Mouse (Mus musculus): Measurements from ENCODE around the gene Dab2ip. TPM values are rescaled to one million over a fixed set of nuclear protein-coding genes. Genes with fewer than 3 reads are reported as not detected.
A peak's percentile ranks its signal among the peaks of the same experiment; 100 is the strongest.

Gene Dab2ip
- polyA plus RNA-seq, 1 experiment from 2014 or later, result 41.4 TPM

- Histone ChIP-seq H3K27me3 (ENCODE audit: insufficient read depth, low read length) (no peaks in the 10 kb centered on the region), H3K27ac (no peak overlapping the region)
- peak; percentile 99 for TF ChIP-seq CTCF (IDR thresholded peaks at IDR 0.05; ENCODE audit: low read depth)
Measured at GRCm38 (mm10) chr2:35539276-35539972, 18.6 kb upstream of the Dab2ip start.

GRCm38 (mm10) chr2:35540798-35541197 lies 17.3 kb upstream of the Dab2ip start:
- ATAC-seq (replicated peaks; ENCODE audit: low FRiP score, low read depth) (no peak), DNase-seq (ENCODE audit: low spot score) (no peak)
- Histone ChIP-seq H3K36me3 (ENCODE audit: insufficient read depth, low read length) (no peaks in the 10 kb centered on the region), H3K4me2 (ENCODE audit: low read length) (no peak overlapping the region), H3K4me1 (replicated peaks; ENCODE audit: insufficient read depth, low read length) (peaks cover 7% of the 10 kb centered on the region; the same call in 1 of the 2 replicates), H3K9ac (ENCODE audit: low read depth, low read length) (no peak overlapping the region), H3K4me3 (replicated peaks; ENCODE audit: low read depth, low read length) (no peak overlapping the region), H3K27me3 (ENCODE audit: insufficient read depth, low read length) (no peaks in the 10 kb centered on the region), H3K27ac (no peak overlapping the region), H3K9me3 (replicated peaks; ENCODE audit: low read length) (no peaks in the 10 kb centered on the region)
- 38% methylated on average over 4 of the region's 4 CpGs for WGBS
- no peak for TF ChIP-seq CTCF (IDR thresholded peaks at IDR 0.05; ENCODE audit: low read depth)

More at GRCm38 (mm10) chr2:35539276-35539972, 18.6 kb upstream of the Dab2ip start:
- DNase-seq (ENCODE audit: low spot score) (peak; percentile 95), ATAC-seq (replicated peaks; ENCODE audit: low FRiP score, low read depth) (peak; percentile 34; the same call in 1 of the 2 replicates)
- no peak overlapping the region for H3K4me3 ChIP-seq (replicated peaks; ENCODE audit: low read depth, low read length)
- H3K36me3 ChIP-seq (ENCODE audit: insufficient read depth, low read length), result no peaks in the 10 kb centered on the region
- H3K9ac ChIP-seq (ENCODE audit: low read depth, low read length), result no peak overlapping the region
- 10% methylated on average over 13 of the region's 13 CpGs for WGBS
- no peaks in the 10 kb centered on the region for H3K4me1 ChIP-seq (replicated peaks; ENCODE audit: insufficient read depth, low read length)
- H3K9me3 ChIP-seq (replicated peaks; ENCODE audit: low read length), result no peaks in the 10 kb centered on the region
- H3K4me2 ChIP-seq (ENCODE audit: low read length), result 0 out of 2 replicates have a peak overlapping the region, but pooled peaks have one; percentile 14

- peak; percentile 89 for DNase-seq (ENCODE audit: low spot score)
- Histone ChIP-seq H3K9me3 (replicated peaks; ENCODE audit: low read length) (no peaks in the 10 kb centered on the region), H3K9ac (ENCODE audit: low read depth, low read length) (peak overlapping the region; percentile 27; the same call in 1 of the 2 replicates), H3K27me3 (ENCODE audit: insufficient read depth, low read length) (no peaks in the 10 kb centered on the region), H3K4me1 (replicated peaks; ENCODE audit: insufficient read depth, low read length) (peaks cover 7% of the 10 kb centered on the region; the same call in 1 of the 2 replicates), H3K36me3 (ENCODE audit: insufficient read depth, low read length) (no peaks in the 10 kb centered on the region), H3K4me3 (replicated peaks; ENCODE audit: low read depth, low read length) (peak overlapping the region; percentile 9; the same call in 1 of the 2 replicates), H3K4me2 (ENCODE audit: low read length) (peak overlapping the region; percentile 56), H3K27ac (no peak overlapping the region)
- 4% methylated on average over 14 of the region's 14 CpGs for WGBS
- peak; percentile 38 for ATAC-seq (replicated peaks; ENCODE audit: low FRiP score, low read depth)
- TF ChIP-seq CTCF (IDR thresholded peaks at IDR 0.05; ENCODE audit: low read depth), result peak; percentile 99
Measured at GRCm38 (mm10) chr2:35544717-35545116, 13.3 kb upstream of the Dab2ip start.

- H3K27ac ChIP-seq, result no peak overlapping the region
- WGBS, result 14% methylated on average over 7 of the region's 7 CpGs
- H3K9ac ChIP-seq (ENCODE audit: low read depth, low read length), result peak overlapping the region; percentile 27; the same call in 1 of the 2 replicates
- peak; percentile 47; the same call in 1 of the 2 replicates for ATAC-seq (replicated peaks; ENCODE audit: low FRiP score, low read depth)
- no peak for TF ChIP-seq CTCF (IDR thresholded peaks at IDR 0.05; ENCODE audit: low read depth)
- peaks cover 7% of the 10 kb centered on the region; the same call in 1 of the 2 replicates for H3K4me1 ChIP-seq (replicated peaks; ENCODE audit: insufficient read depth, low read length)
- peak overlapping the region; percentile 9; the same call in 1 of the 2 replicates for H3K4me3 ChIP-seq (replicated peaks; ENCODE audit: low read depth, low read length)
- DNase-seq (ENCODE audit: low spot score), result peak; percentile 62
- H3K36me3 ChIP-seq (ENCODE audit: insufficient read depth, low read length), result no peaks in the 10 kb centered on the region
- no peaks in the 10 kb centered on the region for H3K27me3 ChIP-seq (ENCODE audit: insufficient read depth, low read length)
- H3K4me2 ChIP-seq (ENCODE audit: low read length), result peak overlapping the region; percentile 56
- no peaks in the 10 kb centered on the region for H3K9me3 ChIP-seq (replicated peaks; ENCODE audit: low read length)
Measured at GRCm38 (mm10) chr2:35545125-35545590, 12.9 kb upstream of the Dab2ip start.

GRCm38 (mm10) chr2:35546462-35546861 lies 11.6 kb upstream of the Dab2ip start:
- Histone ChIP-seq H3K27ac (no peak overlapping the region), H3K36me3 (ENCODE audit: insufficient read depth, low read length) (no peaks in the 10 kb centered on the region), H3K9ac (ENCODE audit: low read depth, low read length) (no peak overlapping the region), H3K4me3 (replicated peaks; ENCODE audit: low read depth, low read length) (no peak overlapping the region), H3K9me3 (replicated peaks; ENCODE audit: low read length) (no peaks in the 10 kb centered on the region), H3K27me3 (ENCODE audit: insufficient read depth, low read length) (no peaks in the 10 kb centered on the region), H3K4me1 (replicated peaks; ENCODE audit: insufficient read depth, low read length) (peaks cover 7% of the 10 kb centered on the region; the same call in 1 of the 2 replicates), H3K4me2 (ENCODE audit: low read length) (no peak overlapping the region)
- DNase-seq (ENCODE audit: low spot score) (no peak), ATAC-seq (replicated peaks; ENCODE audit: low FRiP score, low read depth) (no peak)
- TF ChIP-seq CTCF (IDR thresholded peaks at IDR 0.05; ENCODE audit: low read depth), result no peak
- WGBS, result 78% methylated on average over 6 of the region's 6 CpGs

GRCm38 (mm10) chr2:35549191-35549590 lies 8.9 kb upstream of the Dab2ip start:
- no peak overlapping the region for H3K4me3 ChIP-seq (replicated peaks; ENCODE audit: low read depth, low read length)
- H3K27me3 ChIP-seq (ENCODE audit: insufficient read depth, low read length), result no peaks in the 10 kb centered on the region
- DNase-seq (ENCODE audit: low spot score) (no peak), ATAC-seq (replicated peaks; ENCODE audit: low FRiP score, low read depth) (no peak)
- TF ChIP-seq CTCF (IDR thresholded peaks at IDR 0.05; ENCODE audit: low read depth), result no peak
- H3K36me3 ChIP-seq (ENCODE audit: insufficient read depth, low read length), result no peaks in the 10 kb centered on the region
- 38% methylated on average over 4 of the region's 4 CpGs for WGBS
- H3K4me2 ChIP-seq (ENCODE audit: low read length), result no peak overlapping the region
- no peak overlapping the region for H3K9ac ChIP-seq (ENCODE audit: low read depth, low read length)
- no peaks in the 10 kb centered on the region for H3K9me3 ChIP-seq (replicated peaks; ENCODE audit: low read length)
- no peak overlapping the region for H3K27ac ChIP-seq
- H3K4me1 ChIP-seq (replicated peaks; ENCODE audit: insufficient read depth, low read length), result peaks cover 7% of the 10 kb centered on the region; the same call in 1 of the 2 replicates

Measured in kidney, postnatal 0 days (tissue).